In the genomic region with DNA sequence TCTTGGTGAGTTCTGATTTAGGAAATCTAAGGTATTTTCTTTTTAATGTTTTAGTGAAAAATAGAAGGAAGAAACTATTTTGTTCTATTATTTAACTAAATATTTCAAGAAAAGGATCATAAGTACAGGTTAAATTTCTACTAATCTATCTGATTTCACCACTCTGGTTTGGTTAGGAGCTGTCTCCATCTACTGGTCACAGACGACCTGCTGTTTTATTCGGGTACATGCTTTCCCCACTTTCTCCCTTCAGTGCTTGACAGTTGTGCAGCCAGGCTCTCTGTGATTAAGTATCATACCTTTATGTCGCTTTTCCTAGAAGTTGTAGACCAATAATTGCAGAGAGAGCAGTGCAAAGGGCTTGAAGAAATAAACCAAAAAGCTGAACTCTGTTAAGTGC, we compare ENCODE assay signal across 9 mouse cellular contexts. TPM values are rescaled to one million over a fixed set of nuclear protein-coding genes. Genes with fewer than 3 reads are reported as not detected.
A peak's percentile ranks its signal among the peaks of the same experiment; 100 is the strongest.
DNase-seq lines count a peak whose midpoint lies in the region; ATAC-seq lines count a peak whose summit lies in the region.
"Had no signal": no experiment of that assay in that cellular context is flagged by ENCODE, and none has a peak within 500 bp of the region (broad histone marks: within the 10 kb centered on the region; RNA-seq: fewer than 3 reads in every experiment).

No protein-coding gene starts in this region.

- 33% methylated on average over 3 of the region's 3 CpGs for WGBS in midbrain, embryonic 14.5 days
- 42% methylated on average over 3 of the region's 3 CpGs for WGBS in midbrain, embryonic 13.5 days

- no peaks in the 10 kb centered on the region for H3K27me3 ChIP-seq in midbrain, embryonic 14.5 days (ENCODE audit: control insufficient read depth, insufficient read depth, low read length)
- H3K27me3 ChIP-seq in midbrain, embryonic 13.5 days = no peaks in the 10 kb centered on the region
- H3K27me3 ChIP-seq: lung, embryonic 15.5 days had no signal

- peak; percentile 45 for DNase-seq in cerebellum, adult 9-10 months
- no peak for DNase-seq in cerebellum, adult 9-11 months
- peak; percentile 77 for DNase-seq in midbrain, embryonic 14.5 days
- DNase-seq in c-Kit-positive CD71-positive TER-119-negative erythroid progenitor cells, embryonic 14.5 days (ENCODE audit: low read depth) = peak; percentile 33
- DNase-seq in kidney, postnatal 14 days = peak; percentile 65
- peak; percentile 32 for DNase-seq in retina, postnatal 7 days (ENCODE audit: low read depth, low spot score)
- no peak for DNase-seq in ovary, postnatal 36 days (ENCODE audit: low spot score)

- no peak overlapping the region for H3K27ac ChIP-seq in midbrain, embryonic 14.5 days (replicated peaks; ENCODE audit: low read depth, low read length)
- H3K27ac ChIP-seq in midbrain, embryonic 13.5 days = no peak overlapping the region
- H3K27ac ChIP-seq: lung, embryonic 15.5 days had no signal

- H3K9me3 ChIP-seq in midbrain, embryonic 14.5 days (ENCODE audit: control insufficient read depth, low read length) = no peaks in the 10 kb centered on the region
- H3K9me3 ChIP-seq in midbrain, embryonic 13.5 days = no peaks in the 10 kb centered on the region
- H3K9me3 ChIP-seq: lung, embryonic 15.5 days had no signal

- no peak overlapping the region for H3K9ac ChIP-seq in midbrain, embryonic 14.5 days (replicated peaks; ENCODE audit: low read length)
- H3K9ac ChIP-seq in midbrain, embryonic 13.5 days (replicated peaks) = no peak overlapping the region
- H3K9ac ChIP-seq: lung, embryonic 15.5 days had no signal

- ATAC-seq in midbrain, embryonic 14.5 days (ENCODE audit: low FRiP score, low TSS enrichment) = no peak
- no peak for ATAC-seq in midbrain, embryonic 13.5 days

- no peaks in the 10 kb centered on the region for H3K36me3 ChIP-seq in midbrain, embryonic 14.5 days (ENCODE audit: control insufficient read depth, insufficient read depth, low read length)
- no peaks in the 10 kb centered on the region for H3K36me3 ChIP-seq in midbrain, embryonic 13.5 days
- H3K36me3 ChIP-seq: lung, embryonic 15.5 days had no signal

- no peak overlapping the region for H3K4me3 ChIP-seq in midbrain, embryonic 14.5 days (replicated peaks; ENCODE audit: low read depth, low read length)
- H3K4me3 ChIP-seq in midbrain, embryonic 13.5 days (replicated peaks) = no peak overlapping the region
- H3K4me3 ChIP-seq: lung, embryonic 15.5 days had no signal

- H3K4me2 ChIP-seq in midbrain, embryonic 14.5 days (ENCODE audit: low read length) = no peak overlapping the region
- H3K4me2 ChIP-seq in midbrain, embryonic 13.5 days (replicated peaks) = no peak overlapping the region
- H3K4me2 ChIP-seq: lung, embryonic 15.5 days had no signal

- H3K4me1 ChIP-seq in midbrain, embryonic 14.5 days (ENCODE audit: control insufficient read depth, insufficient read depth, low read length) = peaks cover 17% of the 10 kb centered on the region
- H3K4me1 ChIP-seq in midbrain, embryonic 13.5 days (replicated peaks) = peaks cover 17% of the 10 kb centered on the region
- H3K4me1 ChIP-seq: lung, embryonic 15.5 days had no signal

RNA-seq across cellular contexts. Expression of gene Ahcyl2, which starts 51.5 kb away (rescaled TPM):
- 15.1 and 18.0 TPM in 2 replicates for polyA plus RNA-seq in midbrain, embryonic 14.5 days (2014; fragmentation: Nextera tagmentation; extraction: Ambion mirVana)
- polyA plus RNA-seq in midbrain, embryonic 13.5 days (2015; fragmentation: Nextera tagmentation; extraction: Ambion mirVana) = 12.8 and 13.1 TPM in 2 replicates

Comparison
In these comparisons a context has a peak if more than half of its experiments do, and no peak if none do; other contexts are left out.
1. DNase-seq: peak in cerebellum, adult 9-10 months (single experiment), midbrain, embryonic 14.5 days (single experiment), c-Kit-positive CD71-positive TER-119-negative erythroid progenitor cells, embryonic 14.5 days (single experiment), kidney, postnatal 14 days (single experiment) and retina, postnatal 7 days (single experiment); none in cerebellum, adult 9-11 months (single experiment) and ovary, postnatal 36 days (single experiment).